Comparison of ENCODE assay signal across 8 mouse cellular contexts in genomic region chr17:40933985-40934384, GRCm38 (mm10). TPM values are rescaled to one million over a fixed set of nuclear protein-coding genes. Genes with fewer than 3 reads are reported as not detected.
DNase-seq lines count a peak whose midpoint lies in the region; ATAC-seq and TF ChIP-seq lines count a peak whose summit lies in the region.

No protein-coding gene starts in this region.

- whole genome bisulfite sequencing in heart, embryonic 12.5 days = under 1% methylated on average over 14 of the region's 14 CpGs
- 1% methylated on average over 14 of the region's 14 CpGs for WGBS in limb, embryonic 12.5 days
- WGBS in neural tube, embryonic 14.5 days = 1% methylated on average over 14 of the region's 14 CpGs

- no peak overlapping the region for H3K27ac ChIP-seq in heart, embryonic 12.5 days (ENCODE audit: poor library complexity, severe bottlenecking)
- no peak overlapping the region; the same call in 1 of the 2 replicates for H3K27ac ChIP-seq in limb, embryonic 12.5 days
- H3K27ac ChIP-seq in neural tube, embryonic 14.5 days (ENCODE audit: low read depth, low read length) = no peak overlapping the region; the same call in 1 of the 2 replicates

- peaks cover 14% of the 10 kb centered on the region for H3K36me3 ChIP-seq in heart, embryonic 12.5 days
- peaks cover 37% of the 10 kb centered on the region for H3K36me3 ChIP-seq in G1E (replicated peaks)
- H3K36me3 ChIP-seq in limb, embryonic 12.5 days = peaks cover 22% of the 10 kb centered on the region
- H3K36me3 ChIP-seq in neural tube, embryonic 14.5 days (ENCODE audit: control insufficient read depth, insufficient read depth, low read length) = no peaks in the 10 kb centered on the region

- no peaks in the 10 kb centered on the region for H3K27me3 ChIP-seq in heart, embryonic 12.5 days (replicated peaks)
- H3K27me3 ChIP-seq in G1E (ENCODE audit: insufficient read depth, low read length) = no peaks in the 10 kb centered on the region
- no peaks in the 10 kb centered on the region for H3K27me3 ChIP-seq in limb, embryonic 12.5 days
- no peaks in the 10 kb centered on the region for H3K27me3 ChIP-seq in neural tube, embryonic 14.5 days (ENCODE audit: control insufficient read depth, insufficient read depth, low read length)

- H3K4me2 ChIP-seq in heart, embryonic 12.5 days = peak overlapping the region; percentile 83
- H3K4me2 ChIP-seq in limb, embryonic 12.5 days = peak overlapping the region; percentile 75
- peak overlapping the region; percentile 86 for H3K4me2 ChIP-seq in neural tube, embryonic 14.5 days (ENCODE audit: low read depth, low read length)

- peaks cover 3% of the 10 kb centered on the region for H3K4me1 ChIP-seq in heart, embryonic 12.5 days (replicated peaks)
- H3K4me1 ChIP-seq in G1E (ENCODE audit: insufficient read depth, low read depth, low read length) = peaks cover 3% of the 10 kb centered on the region; the same call in 1 of the 2 replicates
- peaks cover 3% of the 10 kb centered on the region; the same call in 1 of the 2 replicates for H3K4me1 ChIP-seq in limb, embryonic 12.5 days (replicated peaks)
- peaks cover 4% of the 10 kb centered on the region; the same call in 1 of the 2 replicates for H3K4me1 ChIP-seq in neural tube, embryonic 14.5 days (ENCODE audit: control insufficient read depth, insufficient read depth, low read length)

- H3K9me3 ChIP-seq in heart, embryonic 12.5 days (replicated peaks) = no peaks in the 10 kb centered on the region
- no peaks in the 10 kb centered on the region for H3K9me3 ChIP-seq in G1E (replicated peaks)
- H3K9me3 ChIP-seq in limb, embryonic 12.5 days = no peaks in the 10 kb centered on the region
- H3K9me3 ChIP-seq in neural tube, embryonic 14.5 days (ENCODE audit: control insufficient read depth, low read length) = no peaks in the 10 kb centered on the region

- no peak for DNase-seq in heart, adult 18-20 months
- DNase-seq in G1E (ENCODE audit: low spot score) = peak; percentile 4
- no peak for DNase-seq in urinary bladder, adult 18-20 months (ENCODE audit: low spot score in 2 of 2)
- no peak for DNase-seq in spleen, adult 12 weeks (ENCODE audit: low spot score)

- H3K9ac ChIP-seq in heart, embryonic 12.5 days = peak overlapping the region; percentile 75
- H3K9ac ChIP-seq in limb, embryonic 12.5 days (replicated peaks) = peak overlapping the region; percentile 59
- peak overlapping the region; percentile 34; the same call in 1 of the 2 replicates for H3K9ac ChIP-seq in neural tube, embryonic 14.5 days (replicated peaks; ENCODE audit: low read depth, low read length)

- peak overlapping the region; percentile 87 for H3K4me3 ChIP-seq in heart, embryonic 12.5 days
- peak overlapping the region; percentile 79 for H3K4me3 ChIP-seq in G1E (ENCODE audit: low read depth, low read length)
- H3K4me3 ChIP-seq in limb, embryonic 12.5 days (replicated peaks) = peak overlapping the region; percentile 66
- peak overlapping the region; percentile 52 for H3K4me3 ChIP-seq in neural tube, embryonic 14.5 days (ENCODE audit: low read depth, low read length)

- TF ChIP-seq CTCF in G1E (IDR thresholded peaks at IDR 0.05; ENCODE audit: low read depth, low read length) = no peak

- peak; percentile 33; the same call in 1 of the 2 replicates for ATAC-seq in heart, embryonic 12.5 days (ENCODE audit: insufficient number of reproducible peaks, low FRiP score)
- ATAC-seq in G1E (ENCODE audit: extremely low read depth, insufficient number of reproducible peaks, low FRiP score, poor library complexity, severe bottlenecking) = no peak
- peak; percentile 64 for ATAC-seq in erythroid progenitor cell, adult 5-6 weeks (replicated peaks; ENCODE audit: low FRiP score, poor library complexity, severe bottlenecking)
- peak; percentile 41; the same call in 1 of the 2 replicates for ATAC-seq in limb, embryonic 12.5 days (ENCODE audit: insufficient number of reproducible peaks, insufficient read depth, low FRiP score, low TSS enrichment, low read depth)
- ATAC-seq in neural tube, embryonic 14.5 days (ENCODE audit: low read depth) = peak; percentile 45; the same call in 1 of the 2 replicates

RNA-seq across cellular contexts. Expression of gene Mut, which starts 0.5 kb away (rescaled TPM):
- 40.4 and 43.6 TPM in 2 replicates for polyA plus RNA-seq in heart, embryonic 12.5 days (2016; fragmentation: Nextera tagmentation; extraction: Ambion mirVana)
- 100 to 1,000 TPM; 148 to 177 TPM for total RNA-seq in heart, adult 18-20 months (2021)
- 35.3 and 36.7 TPM in 2 replicates for total RNA-seq in G1E (2014; fragmentation: Nextera tagmentation)
- total RNA-seq in G1E (2017) = 48.9 and 57.2 TPM in 2 replicates
- 2.4 and 3.7 TPM in 2 replicates for polyA plus RNA-seq in G1E (2012)
- total RNA-seq in erythroid progenitor cell, adult 5-6 weeks (2015; ENCODE audit: low replicate concordance) = 6.3 and 9.0 TPM in 2 replicates
- total RNA-seq in erythroid progenitor cell, adult 5-6 weeks (2017; ENCODE audit: low replicate concordance) = 11.3 and 11.4 TPM in 2 replicates
- 35.8 and 37.1 TPM in 2 replicates for polyA plus RNA-seq in limb, embryonic 12.5 days (2016; fragmentation: Nextera tagmentation; extraction: Ambion mirVana)
- 28.0 and 28.2 TPM in 2 replicates for polyA plus RNA-seq in neural tube, embryonic 14.5 days (2014; fragmentation: Nextera tagmentation; extraction: Ambion mirVana)

RNA-seq across cellular contexts. Expression of gene Cenpq, which starts 0.9 kb away (rescaled TPM):
- polyA plus RNA-seq in heart, embryonic 12.5 days (2016; fragmentation: Nextera tagmentation; extraction: Ambion mirVana) = 17.0 and 20.2 TPM in 2 replicates
- 1 to 10 TPM; 5.7 to 6.6 TPM for total RNA-seq in heart, adult 18-20 months (2021)
- 40.5 and 44.5 TPM in 2 replicates for total RNA-seq in G1E (2014; fragmentation: Nextera tagmentation)
- 57.3 and 67.1 TPM in 2 replicates for total RNA-seq in G1E (2017)
- 1.3 and 2.2 TPM in 2 replicates for polyA plus RNA-seq in G1E (2012)
- 49.7 and 60.8 TPM in 2 replicates for total RNA-seq in erythroid progenitor cell, adult 5-6 weeks (2015; ENCODE audit: low replicate concordance)
- total RNA-seq in erythroid progenitor cell, adult 5-6 weeks (2017; ENCODE audit: low replicate concordance) = 59.7 and 69.2 TPM in 2 replicates
- 32.1 and 33.7 TPM in 2 replicates for polyA plus RNA-seq in limb, embryonic 12.5 days (2016; fragmentation: Nextera tagmentation; extraction: Ambion mirVana)
- polyA plus RNA-seq in neural tube, embryonic 14.5 days (2014; fragmentation: Nextera tagmentation; extraction: Ambion mirVana) = 7.6 and 10.7 TPM in 2 replicates

RNA-seq across cellular contexts. Expression of gene Glyatl3, which starts 19.8 kb away (rescaled TPM):
- not detected in 2 replicates for polyA plus RNA-seq in heart, embryonic 12.5 days (2016; fragmentation: Nextera tagmentation; extraction: Ambion mirVana)
- total RNA-seq in heart, adult 18-20 months (2021) = not detected
- total RNA-seq in G1E (2014; fragmentation: Nextera tagmentation) (not detected in 2 replicates), G1E (2017) (not detected in 2 replicates)
- polyA plus RNA-seq in G1E (2012) = not detected in 2 replicates
- not detected in 2 replicates for total RNA-seq in erythroid progenitor cell, adult 5-6 weeks (2015; ENCODE audit: low replicate concordance)
- total RNA-seq in erythroid progenitor cell, adult 5-6 weeks (2017; ENCODE audit: low replicate concordance) = not detected in 2 replicates
- polyA plus RNA-seq in limb, embryonic 12.5 days (2016; fragmentation: Nextera tagmentation; extraction: Ambion mirVana) = not detected in 2 replicates
- polyA plus RNA-seq in neural tube, embryonic 14.5 days (2014; fragmentation: Nextera tagmentation; extraction: Ambion mirVana) = not detected in 2 replicates

RNA-seq across cellular contexts. Expression of gene 9130008F23Rik, which starts 53.6 kb away (rescaled TPM):
- polyA plus RNA-seq in heart, embryonic 12.5 days (2016; fragmentation: Nextera tagmentation; extraction: Ambion mirVana) = 3.4 and 4.5 TPM in 2 replicates
- under 1 TPM; 0.26 to 0.52 TPM for total RNA-seq in heart, adult 18-20 months (2021)
- total RNA-seq in G1E (2014; fragmentation: Nextera tagmentation) (not detected in 2 replicates), G1E (2017) (0.12 and 0.71 TPM in 2 replicates)
- polyA plus RNA-seq in G1E (2012) = 0.11 and 0.29 TPM in 2 replicates
- not detected in 2 replicates for total RNA-seq in erythroid progenitor cell, adult 5-6 weeks (2015; ENCODE audit: low replicate concordance)
- total RNA-seq in erythroid progenitor cell, adult 5-6 weeks (2017; ENCODE audit: low replicate concordance) = not detected in 2 replicates
- 1.1 and 1.5 TPM in 2 replicates for polyA plus RNA-seq in limb, embryonic 12.5 days (2016; fragmentation: Nextera tagmentation; extraction: Ambion mirVana)
- 0.45 and 0.59 TPM in 2 replicates for polyA plus RNA-seq in neural tube, embryonic 14.5 days (2014; fragmentation: Nextera tagmentation; extraction: Ambion mirVana)
